Mouse (Mus musculus) ES-Bruce4 (cell line): ENCODE results near the gene Hnrnpa2b1.

Source experiments
- CTCF ChIP-seq: IDR thresholded peaks from one replicate; pipeline ENCODE4 v1.8.1; 2011; ENCODE audit warnings: low read depth, low read length
- EP300 ChIP-seq: IDR thresholded peaks from 2 replicates; pipeline ENCODE4 v1.6.1; 2011; ENCODE audit warnings: low read depth, low read length; ENCODE audit not compliant: insufficient read depth
- POLR2A ChIP-seq: IDR thresholded peaks from one replicate; pipeline ENCODE4 v1.8.1; 2011; ENCODE audit warnings: low read length; ENCODE audit not compliant: insufficient read depth

DNA sequence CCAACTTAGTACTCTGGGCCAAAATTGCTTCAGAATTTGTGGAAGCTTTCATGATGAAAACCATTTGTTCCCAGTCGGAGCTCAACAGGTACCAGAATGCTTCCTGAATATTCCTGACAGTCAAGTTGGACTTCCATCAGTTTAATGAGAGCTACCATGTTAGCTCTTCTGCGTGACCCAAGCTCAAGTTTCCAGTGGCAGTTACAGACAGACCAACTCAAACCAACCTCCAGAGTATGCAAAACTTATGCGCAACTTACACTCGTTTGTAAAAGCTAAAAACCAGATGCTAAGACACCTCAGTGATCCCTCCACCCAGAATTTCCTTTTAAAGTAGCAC is 9.7 kb downstream of the Hnrnpa2b1 start:
- TF ChIP-seq POLR2A (no peak), CTCF (no peak), EP300 (no peak)
